Mouse (Mus musculus) testis, adult 2 months (tissue): ENCODE measurements at regions not wholly inside any gene's neighbourhood (a gene's known extent, or its start where the extent isn't known, plus 50 kb on each side); places are given as distances from the start of the nearest gene placed in this dataset.

Experiments
- CTCF ChIP-seq: fragments of 200-500 bp; IDR thresholded peaks from 2 replicates; pipeline ENCODE4 v1.5.1; 2012; ENCODE audit warnings: low read depth, mild to moderate bottlenecking, inconsistent platforms, low read length, moderate library complexity; ENCODE audit not compliant: control insufficient read depth, insufficient read depth, insufficient replicate concordance
- POLR2A ChIP-seq: fragments of 200-500 bp; IDR thresholded peaks from 2 replicates; pipeline ENCODE4 v1.6.1; 2012; ENCODE audit warnings: low read depth, mild to moderate bottlenecking, inconsistent platforms, low read length, moderate library complexity; ENCODE audit not compliant: control insufficient read depth

- no peak for TF ChIP-seq CTCF
- TF ChIP-seq POLR2A = no peak
These were observed 568.8 kb downstream of the 1190002N15Rik start for GRCm38 (mm10) chr9:93969118-93969517.
